Mouse (Mus musculus) kidney, adult 11 months (tissue): Measurements from ENCODE around the gene Katnb1.

ENCODE experiments used
- DNase-seq: peaks from one replicate; pipeline ENCODE4 v3.0.0; 2022

Katnb1 gene

GRCm38 (mm10) chr8:95141469-95142074 lies 60.6 kb downstream of the Katnb1 start:
- peak; percentile 52 for DNase-seq

GRCm38 (mm10) chr8:95142075-95142831 lies 61.3 kb downstream of the Katnb1 start:
- peak; percentile 82 for DNase-seq

GRCm38 (mm10) chr8:95142985-95143804 lies 62.2 kb downstream of the Katnb1 start:
- peak; percentile 68 for DNase-seq

GRCm38 (mm10) chr8:95143805-95144630 lies 63.0 kb downstream of the Katnb1 start:
- DNase-seq, result peak; percentile 86

- DNase-seq, result no peak
These were observed 63.6 kb downstream of the Katnb1 start for GRCm38 (mm10) chr8:95144631-95145015.

GRCm38 (mm10) chr8:95146044-95146745 lies 65.2 kb downstream of the Katnb1 start:
- peak; percentile 62 for DNase-seq

GRCm38 (mm10) chr8:95146846-95147245 lies 65.9 kb downstream of the Katnb1 start:
- no peak for DNase-seq

GRCm38 (mm10) chr8:95149426-95149825 lies 68.4 kb downstream of the Katnb1 start:
- no peak for DNase-seq

- no peak for DNase-seq
These were observed 69.6 kb downstream of the Katnb1 start for GRCm38 (mm10) chr8:95150608-95151007.
